Mouse (Mus musculus) thymus, postnatal 25 days (tissue): Measurements from ENCODE around the gene Zmynd15.

Experiments
- DNase-seq: peaks from one replicate; pipeline ENCODE4 v3.0.0; 2022

Zmynd15 gene

DNA sequence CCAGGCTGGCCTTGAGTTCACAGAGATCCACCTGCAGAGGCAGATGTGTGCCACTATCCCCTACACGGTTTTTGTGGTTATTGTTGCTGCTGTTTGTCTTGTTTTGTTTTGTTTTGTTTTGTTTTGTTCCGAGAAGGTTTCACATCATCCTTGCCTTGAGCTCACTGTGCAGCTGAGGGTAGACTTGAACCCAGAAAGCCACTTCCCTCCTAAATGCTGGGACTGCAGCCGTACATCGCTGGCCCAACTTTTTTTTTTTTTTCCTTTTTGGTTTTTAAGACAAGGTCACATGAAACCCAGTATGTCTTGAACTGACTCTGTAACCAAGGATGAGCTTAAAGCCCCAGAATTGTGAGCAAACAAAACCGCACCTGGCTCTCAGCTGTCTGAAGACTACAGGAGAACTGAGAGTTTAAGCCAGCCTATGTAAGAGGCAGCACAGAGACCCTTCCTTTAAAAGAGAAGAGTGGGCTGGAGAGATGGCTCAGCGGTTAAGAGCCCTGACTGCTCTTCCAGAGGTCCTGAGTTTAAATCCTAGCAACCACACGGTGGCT is 47.8 kb downstream of the Zmynd15 start:
- DNase-seq: peak; percentile 46

DNA sequence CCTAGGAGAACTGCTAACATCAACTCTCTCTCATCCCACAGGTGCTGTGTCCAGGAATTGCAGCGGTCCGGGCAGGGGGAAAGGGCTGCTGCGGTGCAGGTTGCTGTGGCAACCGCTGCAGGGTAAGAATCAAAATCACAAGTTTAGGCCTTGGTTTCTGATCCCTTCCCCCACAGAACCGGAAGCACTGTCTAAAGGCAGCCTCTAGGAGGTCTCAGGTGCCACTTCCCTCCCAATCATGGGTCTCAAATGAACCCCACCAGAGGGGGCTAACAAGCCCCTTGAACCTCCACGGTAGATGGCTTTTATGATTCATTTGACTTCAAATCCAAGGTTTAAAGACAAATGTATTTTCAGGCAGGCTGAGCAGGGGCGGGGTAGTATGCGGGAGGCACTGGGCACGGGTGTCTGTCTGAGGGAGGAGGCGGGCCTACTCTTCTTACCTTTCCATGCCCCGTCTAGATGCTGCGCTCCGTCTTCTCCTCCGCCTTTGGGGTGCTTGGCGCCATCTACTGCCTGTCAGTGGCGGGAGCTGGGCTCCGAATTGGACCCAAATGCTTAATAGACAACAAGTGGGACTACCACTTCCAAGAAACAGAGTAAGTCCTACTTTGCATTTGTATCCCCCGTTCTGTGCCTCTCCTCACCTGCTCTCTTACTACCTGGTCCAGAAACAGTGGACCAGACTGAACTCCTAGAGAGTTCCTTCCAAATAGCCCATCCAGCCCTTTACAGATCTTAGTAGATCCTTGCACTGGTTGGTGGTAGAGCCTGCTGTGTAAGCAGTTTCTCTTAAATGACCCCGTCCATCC is 50.7 kb downstream of the Zmynd15 start:
- DNase-seq: peak; percentile 69

DNA sequence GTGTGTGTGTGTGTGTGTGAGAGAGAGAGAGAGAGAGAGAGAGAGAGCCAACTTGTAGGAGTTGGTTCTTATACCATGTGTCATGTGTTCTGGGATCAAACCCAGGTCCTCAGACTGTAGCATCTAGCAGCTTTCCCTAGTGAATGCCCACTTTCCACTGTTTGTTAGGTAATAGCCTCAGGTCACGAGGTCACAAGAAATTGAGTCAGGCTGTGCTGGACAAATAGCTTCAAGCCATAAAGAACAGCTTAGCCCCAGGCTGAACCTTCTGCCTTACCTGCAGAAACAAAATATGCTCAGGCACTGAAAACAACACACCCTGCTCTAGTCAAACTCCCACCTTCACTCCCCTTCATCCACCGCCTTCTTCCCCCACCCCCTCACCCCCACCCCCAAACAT is 52.0 kb downstream of the Zmynd15 start:
- no peak for DNase-seq

DNA sequence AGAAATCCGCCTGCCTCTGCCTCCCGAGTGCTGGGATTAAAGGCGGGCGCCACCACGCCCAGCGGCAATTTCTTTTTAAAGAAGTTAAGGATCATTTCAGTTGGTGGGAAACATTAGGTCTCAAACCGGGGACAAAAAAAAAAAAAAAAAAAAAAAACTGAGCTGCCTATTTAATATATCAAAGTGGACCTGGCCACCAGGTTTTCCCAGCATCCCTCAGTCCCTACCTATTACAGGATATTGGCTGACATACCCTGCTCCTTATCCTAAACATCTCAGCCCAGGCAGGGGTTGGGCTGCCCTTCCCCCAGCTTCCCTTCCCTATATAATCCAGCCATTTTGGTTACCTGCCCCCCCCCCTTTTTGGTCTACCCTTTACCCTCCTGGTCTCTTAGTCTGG is 52.6 kb downstream of the Zmynd15 start:
- DNase-seq: no peak

DNA sequence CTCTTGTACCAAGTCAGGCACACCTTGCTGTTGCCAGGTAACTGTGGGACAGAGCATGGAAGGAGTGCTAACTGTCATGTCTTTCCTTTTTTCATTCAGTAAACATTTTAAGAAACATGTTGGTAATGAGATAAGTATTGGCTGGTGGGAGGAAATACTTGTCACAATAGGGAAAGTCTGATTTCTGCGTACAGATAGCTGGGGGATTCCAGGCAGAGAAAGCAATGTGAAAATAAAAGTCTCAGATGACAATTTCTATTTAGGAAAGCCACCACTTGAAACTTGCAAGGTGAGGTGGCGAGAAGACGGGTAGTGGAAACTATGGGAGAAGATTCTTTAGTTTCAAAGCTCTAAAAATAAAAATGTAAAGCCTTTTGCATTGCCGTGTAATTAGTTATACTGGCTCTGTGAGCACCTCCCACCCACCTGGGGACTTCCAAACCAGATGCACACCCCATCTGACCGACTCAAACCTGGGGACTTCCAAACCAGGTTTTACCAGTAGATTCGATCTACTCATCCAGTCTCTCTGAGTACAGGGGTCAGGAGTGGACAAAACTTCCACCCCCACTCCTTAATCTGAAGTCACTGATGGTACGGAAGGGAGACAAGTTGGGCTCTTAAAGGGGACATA is 53.6 kb downstream of the Zmynd15 start:
- DNase-seq: no peak

DNA sequence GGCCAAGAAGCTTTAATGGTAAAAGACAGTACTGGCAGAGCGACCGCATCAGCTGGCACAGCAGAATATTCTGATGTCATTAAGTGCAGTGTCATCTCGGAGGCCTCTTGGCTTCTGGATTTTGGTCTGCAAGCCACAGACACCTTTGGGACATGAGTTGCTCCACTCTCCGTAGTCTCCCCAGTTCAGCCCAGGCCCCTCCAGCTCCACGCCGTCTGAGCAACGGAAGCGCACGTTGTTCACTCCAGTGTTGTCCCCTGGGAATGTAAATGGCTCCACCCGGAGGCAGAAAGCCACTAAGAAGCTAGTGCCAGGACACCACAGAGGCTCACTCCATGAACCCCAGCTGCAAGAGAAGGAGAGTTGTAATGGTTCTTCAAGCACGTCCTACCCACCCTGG is 54.3 kb downstream of the Zmynd15 start:
- DNase-seq: no peak

DNA sequence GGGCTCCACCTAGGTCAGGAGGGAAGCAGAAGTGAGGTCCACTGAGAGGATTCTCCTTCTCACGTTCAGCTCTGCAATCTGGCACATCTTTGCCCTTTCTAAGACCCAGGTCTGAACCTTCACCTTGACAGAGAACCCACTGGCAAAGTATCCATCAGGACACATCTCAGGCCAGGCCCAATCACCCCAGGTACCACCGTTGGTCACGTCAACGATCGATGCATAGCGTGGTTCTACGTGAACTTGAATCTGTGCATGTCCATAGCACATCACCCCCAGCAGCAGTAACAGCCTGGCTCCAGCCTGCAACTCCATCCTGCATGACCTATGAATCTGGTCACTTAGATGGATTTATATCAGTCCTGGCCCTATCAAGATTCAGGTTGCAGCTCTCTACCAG is 55.1 kb downstream of the Zmynd15 start, which contains the start of gene Vmo1:
Gene Vmo1 (minus strand): TSS at position 329 of the 400 bp plus-strand sequence.
- DNase-seq: no peak
